Mouse (Mus musculus) embryo, embryonic 10.5 days (tissue): ENCODE measurements around the gene Mad2l2.
A peak's percentile ranks its signal among the peaks of the same experiment; 100 is the strongest.
"Not testable (repeated sequence)": the region's sequence is repeated elsewhere in the genome, so short reads cannot be mapped to it uniquely, and the experiment has no call there.

Experiments used
- DNase-seq: peaks from one replicate; pipeline ENCODE4 v3.0.0-alpha.2; 2015; ENCODE audit warnings: low spot score

Mad2l2 gene

GRCm38 (mm10) chr4:148107621-148108291, 22.4 kb upstream of the Mad2l2 start:
- peak; percentile 69 for DNase-seq

GRCm38 (mm10) chr4:148108565-148109100, 21.6 kb upstream of the Mad2l2 start:
- no peak for DNase-seq

- no peak for DNase-seq
Measured at GRCm38 (mm10) chr4:148109215-148109614, 21.0 kb upstream of the Mad2l2 start.

GRCm38 (mm10) chr4:148112519-148112918, 17.7 kb upstream of the Mad2l2 start:
- no peak for DNase-seq

- peak; percentile 94 for DNase-seq
Measured at GRCm38 (mm10) chr4:148114758-148115391, 15.3 kb upstream of the Mad2l2 start.

GRCm38 (mm10) chr4:148115467-148115866, 14.7 kb upstream of the Mad2l2 start:
- DNase-seq = peak; percentile 77

- peak; percentile 34 for DNase-seq
Measured at GRCm38 (mm10) chr4:148116657-148117056, 13.5 kb upstream of the Mad2l2 start.

GRCm38 (mm10) chr4:148117392-148117791, 12.8 kb upstream of the Mad2l2 start:
- DNase-seq = no peak

GRCm38 (mm10) chr4:148119578-148119977, 10.6 kb upstream of the Mad2l2 start:
- not testable (repeated sequence) for DNase-seq

GRCm38 (mm10) chr4:148120555-148120954, 9.6 kb upstream of the Mad2l2 start:
- DNase-seq = no peak

- DNase-seq = no peak
Measured at GRCm38 (mm10) chr4:148121362-148121761, 8.8 kb upstream of the Mad2l2 start.

- peak; percentile 38 for DNase-seq
Measured at GRCm38 (mm10) chr4:148121982-148122693, 8.0 kb upstream of the Mad2l2 start.

- DNase-seq = peak; percentile 32
Measured at GRCm38 (mm10) chr4:148122694-148123066, 7.5 kb upstream of the Mad2l2 start.

- no peak for DNase-seq
Measured at GRCm38 (mm10) chr4:148128241-148128640, 1.9 kb upstream of the Mad2l2 start.

- DNase-seq = no peak
Measured at GRCm38 (mm10) chr4:148128672-148129071, 1.5 kb upstream of the Mad2l2 start.

- DNase-seq = peak; percentile 83
Measured at GRCm38 (mm10) chr4:148130561-148131413, 603 bp downstream of the Mad2l2 start, which contains the start of gene Draxin. TSS of gene Draxin (minus strand) at chr4:148130698.

GRCm38 (mm10) chr4:148131497-148132081, 1.4 kb downstream of the Mad2l2 start:
- peak; percentile 87 for DNase-seq

GRCm38 (mm10) chr4:148134988-148135387, 4.8 kb downstream of the Mad2l2 start:
- DNase-seq = no peak

- DNase-seq = no peak
Measured at GRCm38 (mm10) chr4:148137503-148137902, 7.3 kb downstream of the Mad2l2 start.

GRCm38 (mm10) chr4:148139767-148140097, 9.5 kb downstream of the Mad2l2 start:
- DNase-seq = no peak
